Mouse (Mus musculus): ENCODE data around the gene Rab20. TPM values are rescaled to one million over a fixed set of nuclear protein-coding genes. Genes with fewer than 3 reads are reported as not detected.

The Rab20 gene
- polyA plus RNA-seq, 1 experiment: 12.5 TPM

DNA sequence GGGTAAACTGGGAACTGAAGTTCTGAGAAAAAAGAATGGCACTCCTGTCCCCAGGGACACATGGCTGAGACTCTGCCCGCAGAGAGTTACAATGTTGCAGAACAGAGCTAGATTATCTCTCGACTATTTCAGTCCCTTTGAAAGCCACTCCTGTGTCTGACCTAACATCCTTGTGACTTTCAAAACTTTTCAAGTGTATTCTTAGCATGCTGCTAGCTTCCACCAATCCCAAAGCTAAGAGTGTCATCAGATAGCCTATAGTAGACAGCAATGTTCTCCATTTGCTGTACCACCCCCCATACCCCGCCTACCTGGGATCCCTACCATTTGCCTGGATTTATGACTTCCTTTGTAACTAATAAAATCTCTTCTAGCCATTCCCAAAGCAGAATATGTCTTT is 4.0 kb upstream of the Rab20 start:
- Histone ChIP-seq H3K27ac (ENCODE audit: insufficient read depth, low read depth, low read length) (no peak overlapping the region), H3K4me1 (ENCODE audit: control insufficient read depth, insufficient read depth, low read length) (peaks cover 6% of the 10 kb centered on the region), H3K4me3 (ENCODE audit: insufficient read depth, low read length) (no peak overlapping the region)
- no peak for TF ChIP-seq POLR2A (IDR thresholded peaks at IDR 0.05; ENCODE audit: borderline replicate concordance, low read depth, low read length)
- no peak for TF ChIP-seq CTCF (IDR thresholded peaks at IDR 0.05; ENCODE audit: low read depth, low read length)

DNA sequence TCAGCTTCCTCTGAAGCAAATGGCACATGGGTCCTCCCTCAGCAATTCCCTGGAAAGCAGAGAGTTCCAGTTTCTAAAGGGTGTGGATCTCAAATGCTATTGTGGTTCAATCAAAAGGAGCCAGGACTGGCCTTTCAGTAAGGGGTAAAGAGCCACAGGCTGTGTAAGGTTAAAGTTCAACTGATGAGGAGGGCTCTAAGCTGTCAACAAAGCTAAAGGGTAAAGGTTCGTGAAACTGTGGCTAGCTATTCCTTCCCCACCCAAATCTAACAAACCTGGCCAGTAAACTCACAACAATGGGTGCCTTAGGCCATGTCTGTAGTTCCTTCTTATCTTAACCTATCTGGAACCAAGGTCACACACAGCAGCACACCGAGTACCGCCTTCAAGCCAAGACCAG is 3.4 kb upstream of the Rab20 start:
- no peak overlapping the region for H3K4me3 ChIP-seq (ENCODE audit: insufficient read depth, low read length)
- TF ChIP-seq POLR2A (IDR thresholded peaks at IDR 0.05; ENCODE audit: borderline replicate concordance, low read depth, low read length) (no peak), CTCF (IDR thresholded peaks at IDR 0.05; ENCODE audit: low read depth, low read length) (no peak)
- peaks cover under 1% of the 10 kb centered on the region; the same call in 1 of the 2 replicates for H3K4me1 ChIP-seq (ENCODE audit: control insufficient read depth, insufficient read depth, low read length)
- H3K27ac ChIP-seq (ENCODE audit: insufficient read depth, low read depth, low read length): no peak overlapping the region

DNA sequence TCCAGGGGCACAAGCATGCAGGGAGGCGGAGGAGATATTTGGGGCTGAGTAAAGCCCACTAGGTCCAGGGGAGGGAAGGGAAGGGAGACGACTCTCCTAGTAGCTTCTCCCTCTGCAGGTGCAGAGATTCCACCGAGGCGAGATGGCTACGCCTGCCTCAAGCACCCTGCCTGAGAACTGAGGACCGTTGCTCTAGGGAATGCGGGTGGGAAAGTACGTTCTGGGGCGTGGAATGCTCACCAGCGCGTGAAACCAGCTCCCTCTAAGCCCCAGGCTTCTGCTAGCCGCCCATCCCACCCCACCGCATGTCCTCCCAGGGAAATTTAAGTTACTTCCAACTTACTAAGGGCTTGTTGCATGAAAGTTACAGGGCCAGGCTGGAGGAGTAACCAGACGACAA is 1.1 kb upstream of the Rab20 start:
- H3K27ac ChIP-seq (ENCODE audit: insufficient read depth, low read depth, low read length): no peak overlapping the region
- TF ChIP-seq POLR2A (IDR thresholded peaks at IDR 0.05; ENCODE audit: borderline replicate concordance, low read depth, low read length): no peak
- TF ChIP-seq CTCF (IDR thresholded peaks at IDR 0.05; ENCODE audit: low read depth, low read length): no peak
- peaks cover 14% of the 10 kb centered on the region for H3K4me1 ChIP-seq (ENCODE audit: control insufficient read depth, insufficient read depth, low read length)
- H3K4me3 ChIP-seq (ENCODE audit: insufficient read depth, low read length): no peak overlapping the region

DNA sequence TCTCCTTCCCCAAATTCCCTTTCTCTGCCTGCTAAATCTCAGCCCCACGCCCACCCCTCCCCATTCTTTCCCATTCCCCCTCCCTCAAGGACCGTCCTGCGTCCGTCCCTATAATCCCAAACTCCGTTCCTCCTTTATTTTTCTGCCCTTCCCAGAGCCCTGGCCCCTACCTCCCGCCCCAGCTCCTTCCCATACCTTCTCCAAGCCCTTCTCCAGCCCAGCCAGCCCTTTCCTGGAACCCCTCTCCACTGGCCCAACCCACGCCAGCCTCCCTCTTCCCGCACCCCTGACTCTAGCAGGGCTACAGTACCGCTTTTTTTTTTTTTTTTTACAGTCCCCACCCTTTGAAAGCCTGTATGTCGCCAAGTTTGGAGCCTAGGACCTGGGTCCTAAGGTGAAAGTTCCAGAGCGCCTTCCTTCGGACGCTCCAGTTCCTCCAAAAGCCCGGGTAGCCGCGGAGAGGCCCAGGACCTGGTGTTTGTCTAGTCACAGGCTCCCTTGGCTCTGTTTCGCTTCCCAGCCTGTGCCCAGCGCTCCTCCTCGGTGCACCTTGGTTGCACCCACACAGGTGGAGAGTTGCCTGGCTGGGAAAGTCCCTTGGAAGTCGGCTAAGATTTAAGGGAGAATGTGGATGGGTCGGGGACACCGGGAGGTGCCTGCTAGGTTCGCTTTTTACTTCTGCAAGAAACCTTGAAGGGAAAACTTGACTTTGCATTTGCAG is 457 bp upstream of the Rab20 start:
- H3K4me3 ChIP-seq (ENCODE audit: insufficient read depth, low read length): no peak overlapping the region
- TF ChIP-seq CTCF (IDR thresholded peaks at IDR 0.05; ENCODE audit: low read depth, low read length) (no peak), POLR2A (IDR thresholded peaks at IDR 0.05; ENCODE audit: borderline replicate concordance, low read depth, low read length) (no peak)

DNA sequence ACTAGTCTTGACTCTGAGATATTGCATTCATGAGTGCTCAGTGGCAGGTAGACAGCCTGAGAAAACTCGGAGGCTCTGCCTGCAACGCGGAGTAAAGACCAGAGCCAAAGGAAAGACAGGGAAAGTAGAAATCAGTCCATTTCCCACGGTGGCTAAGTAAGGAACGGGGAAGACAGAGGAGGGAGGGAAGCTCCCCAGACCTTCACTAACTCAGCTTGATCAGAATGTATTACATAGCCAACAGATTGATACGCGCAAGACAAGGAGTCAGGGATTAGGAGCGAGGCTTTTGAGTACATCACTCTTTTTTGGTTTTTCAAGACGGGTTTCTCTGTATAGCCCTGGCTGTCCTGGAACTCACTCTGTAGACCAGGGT is 1.3 kb downstream of the Rab20 start:
- Histone ChIP-seq H3K4me1 (ENCODE audit: control insufficient read depth, insufficient read depth, low read length) (peaks cover 31% of the 10 kb centered on the region), H3K27ac (ENCODE audit: insufficient read depth, low read depth, low read length) (peak overlapping the region; percentile 87), H3K4me3 (ENCODE audit: insufficient read depth, low read length) (peak overlapping the region; percentile 93)
- no peak; the same call in 1 of the 2 replicates for TF ChIP-seq CTCF (IDR thresholded peaks at IDR 0.05; ENCODE audit: low read depth, low read length)
- TF ChIP-seq POLR2A (IDR thresholded peaks at IDR 0.05; ENCODE audit: borderline replicate concordance, low read depth, low read length): no peak

More for the DNA sequence above, 457 bp upstream of the Rab20 start:
- Histone ChIP-seq H3K4me1 (ENCODE audit: control insufficient read depth, insufficient read depth, low read length) (peaks cover 18% of the 10 kb centered on the region), H3K27ac (ENCODE audit: insufficient read depth, low read depth, low read length) (no peak overlapping the region)

DNA sequence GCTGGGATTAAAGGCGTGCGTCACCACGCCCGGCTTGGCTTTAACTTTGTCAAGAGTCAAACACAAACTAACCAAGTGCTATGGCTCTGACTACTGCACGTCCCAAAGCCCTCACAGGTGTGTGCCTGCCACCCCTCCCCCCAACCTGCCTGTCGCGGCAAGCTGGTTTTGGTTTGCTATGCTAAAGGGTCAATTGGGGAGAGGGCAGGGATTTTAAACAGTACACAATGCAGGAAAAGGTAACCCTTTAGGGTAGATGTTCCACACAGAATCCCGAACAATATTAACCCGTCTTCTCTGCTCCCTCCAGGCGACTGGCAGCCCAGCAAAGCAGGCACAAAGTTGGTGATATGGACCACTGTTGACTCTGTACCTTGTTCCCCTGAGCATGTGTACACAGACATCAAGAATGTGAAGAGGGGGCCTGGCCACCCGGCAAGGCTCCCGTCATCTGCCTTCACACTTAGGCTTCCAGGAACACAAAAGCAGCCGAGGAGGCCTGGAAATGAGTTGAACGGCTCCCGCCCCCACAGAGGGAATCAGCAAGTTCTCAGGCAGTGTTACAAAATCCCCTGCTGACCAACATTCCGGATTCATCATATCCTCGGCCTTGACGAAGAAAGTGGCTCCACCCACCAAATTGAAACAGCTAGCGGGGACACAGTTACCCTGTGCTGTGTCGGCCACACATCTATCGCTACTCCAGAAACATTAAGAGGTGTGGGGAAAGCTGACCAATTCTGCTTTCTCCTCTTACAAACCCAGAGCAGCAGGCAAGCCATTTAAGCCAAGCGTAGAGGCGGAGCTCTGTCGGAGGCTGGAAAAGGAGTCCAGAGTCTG is 2.0 kb downstream of the Rab20 start:
- peaks cover 33% of the 10 kb centered on the region for H3K4me1 ChIP-seq (ENCODE audit: control insufficient read depth, insufficient read depth, low read length)
- H3K27ac ChIP-seq (ENCODE audit: insufficient read depth, low read depth, low read length): peak overlapping the region; percentile 87
- no peak for TF ChIP-seq POLR2A (IDR thresholded peaks at IDR 0.05; ENCODE audit: borderline replicate concordance, low read depth, low read length)
- no peak for TF ChIP-seq CTCF (IDR thresholded peaks at IDR 0.05; ENCODE audit: low read depth, low read length)
- H3K4me3 ChIP-seq (ENCODE audit: insufficient read depth, low read length): peak overlapping the region; percentile 93

DNA sequence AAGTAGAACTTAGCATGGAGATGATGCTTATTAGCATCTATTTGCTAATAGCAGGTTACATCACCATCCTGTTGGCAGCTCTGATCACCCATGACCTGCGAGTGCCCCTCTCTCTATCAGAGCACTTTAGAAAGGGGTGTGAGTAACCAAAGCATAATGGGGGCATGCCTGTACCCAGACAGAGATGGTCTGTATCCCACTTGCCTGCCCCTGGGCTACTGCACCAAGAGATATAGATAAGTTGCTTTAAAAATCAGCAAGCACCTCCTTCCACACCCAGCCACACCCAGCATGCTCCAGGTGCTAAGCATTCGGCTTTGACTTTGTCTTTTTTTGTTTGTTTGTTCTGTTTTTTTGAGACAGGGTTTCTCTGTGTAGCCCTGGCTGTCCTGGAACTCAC is 2.6 kb downstream of the Rab20 start:
- Histone ChIP-seq H3K4me3 (ENCODE audit: insufficient read depth, low read length) (peak overlapping the region; percentile 93; the same call in 1 of the 2 replicates), H3K4me1 (ENCODE audit: control insufficient read depth, insufficient read depth, low read length) (peaks cover 40% of the 10 kb centered on the region)

DNA sequence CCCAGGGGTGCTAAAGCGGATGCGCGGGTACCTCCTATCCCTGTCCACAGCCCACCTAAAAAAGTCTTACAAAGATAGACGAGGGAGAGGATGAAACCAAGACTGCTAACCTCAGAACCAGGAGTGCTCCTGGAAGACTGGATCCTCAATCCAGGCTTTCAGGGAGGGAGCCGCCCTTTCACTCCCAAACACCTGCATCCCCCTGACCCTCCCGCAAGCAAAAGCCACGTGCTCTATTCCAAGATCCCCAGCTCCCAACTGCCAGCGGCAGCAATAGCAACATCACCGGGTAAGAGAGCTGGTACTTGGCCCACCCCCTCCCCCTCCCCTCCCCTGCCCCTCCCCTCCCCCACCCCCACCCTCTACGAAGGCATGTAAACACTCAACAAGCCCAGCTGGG is 3.1 kb downstream of the Rab20 start:
- H3K4me1 ChIP-seq (ENCODE audit: control insufficient read depth, insufficient read depth, low read length): peaks cover 43% of the 10 kb centered on the region
- TF ChIP-seq CTCF (IDR thresholded peaks at IDR 0.05; ENCODE audit: low read depth, low read length): no peak
- TF ChIP-seq POLR2A (IDR thresholded peaks at IDR 0.05; ENCODE audit: borderline replicate concordance, low read depth, low read length): no peak
- no peak overlapping the region for H3K27ac ChIP-seq (ENCODE audit: insufficient read depth, low read depth, low read length)

More for the DNA sequence above, 2.6 kb downstream of the Rab20 start:
- 0 out of 2 replicates have a peak, but pooled peaks have one; percentile 15 for TF ChIP-seq CTCF (IDR thresholded peaks at IDR 0.05; ENCODE audit: low read depth, low read length)
- no peak for TF ChIP-seq POLR2A (IDR thresholded peaks at IDR 0.05; ENCODE audit: borderline replicate concordance, low read depth, low read length)
- H3K27ac ChIP-seq (ENCODE audit: insufficient read depth, low read depth, low read length): no peak overlapping the region

DNA sequence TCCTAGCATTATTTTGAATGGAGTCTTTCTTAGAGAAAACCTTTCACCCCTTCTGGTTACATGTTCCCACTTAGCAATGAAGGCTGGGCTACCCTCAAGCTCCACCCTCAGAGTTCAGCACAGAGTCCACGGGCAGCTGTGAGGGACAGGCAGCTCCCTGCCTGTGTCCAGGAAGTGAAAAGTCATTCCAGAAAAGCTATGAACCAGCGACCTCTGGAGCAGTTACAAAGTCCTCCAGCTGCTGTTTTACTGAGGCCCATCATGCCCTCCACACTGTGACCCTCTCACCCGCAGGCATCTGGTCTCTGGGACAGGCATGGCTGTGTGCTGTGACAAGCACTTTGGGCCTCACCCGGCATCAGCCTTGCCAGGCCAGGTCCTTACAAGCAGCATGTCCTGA is 5.4 kb downstream of the Rab20 start:
- H3K4me3 ChIP-seq (ENCODE audit: insufficient read depth, low read length): no peak overlapping the region
- TF ChIP-seq POLR2A (IDR thresholded peaks at IDR 0.05; ENCODE audit: borderline replicate concordance, low read depth, low read length): no peak
- no peak for TF ChIP-seq CTCF (IDR thresholded peaks at IDR 0.05; ENCODE audit: low read depth, low read length)
- no peak overlapping the region for H3K27ac ChIP-seq (ENCODE audit: insufficient read depth, low read depth, low read length)
- peaks cover 48% of the 10 kb centered on the region for H3K4me1 ChIP-seq (ENCODE audit: control insufficient read depth, insufficient read depth, low read length)

More for the DNA sequence above, 3.1 kb downstream of the Rab20 start:
- H3K4me3 ChIP-seq (ENCODE audit: insufficient read depth, low read length): no peak overlapping the region

DNA sequence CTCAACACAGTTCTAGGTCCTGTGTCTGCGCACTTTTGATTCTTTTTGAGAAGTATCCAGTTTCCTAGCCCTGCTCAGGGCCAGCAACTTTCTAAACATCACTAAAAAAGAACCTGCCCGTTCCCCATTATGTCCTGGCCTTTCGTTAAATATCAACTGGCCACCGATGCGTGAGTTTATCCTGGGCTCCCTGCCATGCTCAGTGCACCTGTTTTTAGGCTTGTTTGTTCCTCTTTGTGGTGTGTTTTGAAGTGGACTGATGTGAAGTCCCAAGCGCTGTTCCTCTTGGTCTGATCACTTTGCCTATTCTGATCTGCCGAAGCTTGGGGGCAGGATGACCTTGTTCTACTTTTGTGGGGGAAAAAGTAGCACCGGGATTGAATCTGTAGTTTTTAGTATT is 7.2 kb downstream of the Rab20 start:
- Histone ChIP-seq H3K4me3 (ENCODE audit: insufficient read depth, low read length) (no peak overlapping the region), H3K27ac (ENCODE audit: insufficient read depth, low read depth, low read length) (no peak overlapping the region), H3K4me1 (ENCODE audit: control insufficient read depth, insufficient read depth, low read length) (peaks cover 46% of the 10 kb centered on the region)
- TF ChIP-seq CTCF (IDR thresholded peaks at IDR 0.05; ENCODE audit: low read depth, low read length): no peak
- no peak for TF ChIP-seq POLR2A (IDR thresholded peaks at IDR 0.05; ENCODE audit: borderline replicate concordance, low read depth, low read length)
